Mouse (Mus musculus) intestine, embryonic 16.5 days (tissue): ENCODE data around the gene 4930558K02Rik. TPM values are rescaled to one million over a fixed set of nuclear protein-coding genes. Genes with fewer than 3 reads are reported as not detected.

Experiments
- ATAC-seq: fragments of 200-750 bp; cut with Nextera tagmentation; 2 replicates; pipeline ENCODE4 v1.8.0; 2017; ENCODE audit warnings: moderate TSS enrichment, moderate library complexity
- H3K27ac ChIP-seq: fragments of 300-500 bp; sonication (generic); 2 replicates; pipeline ENCODE4 v1.5.1; 2014; ENCODE audit warnings: mild to moderate bottlenecking, low read length
- H3K27me3 ChIP-seq: fragments of 300-500 bp; sonication (generic); replicated peaks from 2 replicates; pipeline ENCODE4 v1.6.1; 2014; ENCODE audit warnings: low read length, control low read depth, mixed read lengths; ENCODE audit not compliant: control insufficient read depth, insufficient read depth
- H3K36me3 ChIP-seq: fragments of 300-500 bp; sonication (generic); 2 replicates; pipeline ENCODE4 v1.6.1; 2014; ENCODE audit warnings: low read length, control low read depth; ENCODE audit not compliant: control insufficient read depth, insufficient read depth
- H3K4me1 ChIP-seq: fragments of 300-500 bp; sonication (generic); 2 replicates; pipeline ENCODE4 v1.6.1; 2014; ENCODE audit warnings: low read length, control low read depth, mixed read lengths; ENCODE audit not compliant: control insufficient read depth, insufficient read depth
- H3K4me2 ChIP-seq: fragments of 300-500 bp; sonication (generic); 2 replicates; pipeline ENCODE4 v1.6.1; 2014; ENCODE audit warnings: low read depth, low read length, control low read depth
- H3K4me3 ChIP-seq: fragments of 300-500 bp; sonication (generic); 2 replicates; pipeline ENCODE4 v1.5.1; 2014; ENCODE audit warnings: mild to moderate bottlenecking, low read length
- H3K9ac ChIP-seq: fragments of 300-500 bp; sonication (generic); 2 replicates; pipeline ENCODE4 v1.6.1; 2014; ENCODE audit warnings: low read depth, low read length
- H3K9me3 ChIP-seq: fragments of 300-500 bp; sonication (generic); 2 replicates; pipeline ENCODE4 v1.6.1; 2016; ENCODE audit warnings: low read length, control low read depth; ENCODE audit not compliant: control insufficient read depth
- WGBS: fragments of 180-500 bp; shearing (Covaris S2); extraction: QIAGEN DNeasy Blood & Tissue Kit; methylation state at CpG from one replicate; pipeline ENCODE4 v1.1.7; 2014; 5-methylcytosine and 5-hydroxymethylcytosine counted together
- polyA plus RNA-seq: library from polyadenylated mRNA; unstranded; fragments of >200 nt; fragmentation: Nextera tagmentation; extraction: Ambion mirVana; gene quantifications from 2 replicates; pipeline ENCODE4 v1.2.1, GENCODE M21; 2015

Gene 4930558K02Rik
- polyA plus RNA-seq, 1 experiment from 2014 or later = not detected

GRCm38 (mm10) chr1:162011523-162012245 lies 32.2 kb upstream of the 4930558K02Rik start:
- no peak overlapping the region for H3K4me2 ChIP-seq
- H3K4me1 ChIP-seq = peaks cover 15% of the 10 kb centered on the region
- no peak for ATAC-seq
- no peaks in the 10 kb centered on the region for H3K9me3 ChIP-seq
- no peak overlapping the region for H3K27ac ChIP-seq
- no peak overlapping the region for H3K4me3 ChIP-seq
- H3K27me3 ChIP-seq = no peaks in the 10 kb centered on the region
- H3K36me3 ChIP-seq = no peaks in the 10 kb centered on the region
- 78% methylated on average over 16 of the region's 16 CpGs for WGBS
- no peak overlapping the region for H3K9ac ChIP-seq

DNA sequence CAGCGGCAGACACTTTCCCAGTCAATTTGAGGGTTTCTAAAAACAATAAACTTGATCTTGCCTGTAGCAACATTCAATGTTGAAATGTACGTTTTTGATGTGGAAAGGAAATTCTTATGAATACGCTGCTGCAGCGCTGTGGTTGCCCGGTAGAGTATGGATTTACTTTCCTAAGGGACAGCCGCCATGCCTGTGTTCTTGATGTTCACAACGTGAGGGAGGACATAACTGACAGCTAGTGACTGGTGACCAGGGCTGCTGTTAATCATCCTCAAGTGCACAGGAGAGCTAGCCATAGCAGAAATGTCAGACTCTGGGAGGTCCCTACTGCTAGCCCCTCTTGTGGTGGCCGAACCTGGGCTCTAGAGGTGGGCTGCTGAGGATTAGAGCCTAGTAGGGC lies 29.6 kb upstream of the 4930558K02Rik start:
- H3K4me3 ChIP-seq = no peak overlapping the region
- H3K4me2 ChIP-seq = no peak overlapping the region
- ATAC-seq = no peak
- H3K27ac ChIP-seq = peak overlapping the region; percentile 29; the same call in 1 of the 2 replicates
- no peaks in the 10 kb centered on the region for H3K9me3 ChIP-seq
- no peak overlapping the region for H3K9ac ChIP-seq
- no peaks in the 10 kb centered on the region for H3K27me3 ChIP-seq
- WGBS = 67% methylated on average over 8 of the region's 8 CpGs
- no peaks in the 10 kb centered on the region for H3K36me3 ChIP-seq
- peaks cover 24% of the 10 kb centered on the region for H3K4me1 ChIP-seq

- no peak for ATAC-seq
- H3K4me1 ChIP-seq = peaks cover 25% of the 10 kb centered on the region
- H3K9ac ChIP-seq = no peak overlapping the region
- no peak overlapping the region for H3K4me3 ChIP-seq
- H3K4me2 ChIP-seq = no peak overlapping the region
- no peaks in the 10 kb centered on the region for H3K27me3 ChIP-seq
- H3K36me3 ChIP-seq = no peaks in the 10 kb centered on the region
- peak overlapping the region; percentile 47 for H3K27ac ChIP-seq
- H3K9me3 ChIP-seq = no peaks in the 10 kb centered on the region
- 31% methylated on average over 8 of the region's 8 CpGs for WGBS
Measured at GRCm38 (mm10) chr1:162008631-162009067, 29.2 kb upstream of the 4930558K02Rik start.

GRCm38 (mm10) chr1:162008208-162008607 lies 28.8 kb upstream of the 4930558K02Rik start:
- peak overlapping the region; percentile 47 for H3K27ac ChIP-seq
- H3K27me3 ChIP-seq = no peaks in the 10 kb centered on the region
- no peak for ATAC-seq
- H3K9me3 ChIP-seq = no peaks in the 10 kb centered on the region
- WGBS = 51% methylated on average over 4 of the region's 4 CpGs
- no peaks in the 10 kb centered on the region for H3K36me3 ChIP-seq
- H3K4me3 ChIP-seq = no peak overlapping the region
- peaks cover 22% of the 10 kb centered on the region for H3K4me1 ChIP-seq
- no peak overlapping the region for H3K9ac ChIP-seq
- H3K4me2 ChIP-seq = no peak overlapping the region

- 77% methylated on average over 9 of the region's 9 CpGs for WGBS
- Histone ChIP-seq H3K4me2 (no peak overlapping the region), H3K9ac (no peak overlapping the region), H3K9me3 (no peaks in the 10 kb centered on the region), H3K27me3 (no peaks in the 10 kb centered on the region), H3K36me3 (no peaks in the 10 kb centered on the region), H3K27ac (no peak overlapping the region), H3K4me1 (peaks cover 22% of the 10 kb centered on the region), H3K4me3 (no peak overlapping the region)
- no peak for ATAC-seq
Measured at GRCm38 (mm10) chr1:162006109-162006508, 26.7 kb upstream of the 4930558K02Rik start.

- Histone ChIP-seq H3K27ac (peak overlapping the region; percentile 84), H3K9ac (peak overlapping the region; percentile 46), H3K4me1 (peaks cover 22% of the 10 kb centered on the region), H3K36me3 (no peaks in the 10 kb centered on the region), H3K4me2 (peak overlapping the region; percentile 26), H3K4me3 (peak overlapping the region; percentile 10; the same call in 1 of the 2 replicates), H3K9me3 (no peaks in the 10 kb centered on the region), H3K27me3 (no peaks in the 10 kb centered on the region)
- 30% methylated on average over 23 of the region's 23 CpGs for WGBS
- peak; percentile 81 for ATAC-seq
Measured at GRCm38 (mm10) chr1:162004821-162005770, 25.7 kb upstream of the 4930558K02Rik start.

DNA sequence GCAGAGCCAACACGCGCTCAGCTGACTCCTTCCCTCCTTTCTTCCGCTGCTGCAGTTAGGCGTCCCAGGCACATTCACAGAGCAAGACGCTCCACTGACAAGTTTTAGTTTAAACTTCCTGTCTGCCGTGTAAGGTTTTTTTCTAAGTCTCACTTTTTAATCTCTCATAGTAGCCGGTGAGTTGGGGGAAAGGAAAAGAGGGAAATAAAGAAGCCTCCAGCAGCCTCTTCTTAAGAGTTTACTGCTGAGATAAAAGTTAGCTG lies 25.0 kb upstream of the 4930558K02Rik start:
- Histone ChIP-seq H3K4me2 (0 out of 2 replicates have a peak overlapping the region, but pooled peaks have one; percentile 26), H3K27me3 (no peaks in the 10 kb centered on the region), H3K9me3 (no peaks in the 10 kb centered on the region), H3K9ac (peak overlapping the region; percentile 38), H3K27ac (peak overlapping the region; percentile 84), H3K36me3 (no peaks in the 10 kb centered on the region), H3K4me1 (peaks cover 23% of the 10 kb centered on the region), H3K4me3 (no peak overlapping the region)
- no peak for ATAC-seq
- 27% methylated on average over 7 of the region's 7 CpGs for WGBS

GRCm38 (mm10) chr1:162003729-162004517 lies 24.5 kb upstream of the 4930558K02Rik start:
- H3K27ac ChIP-seq = peak overlapping the region; percentile 84
- peak overlapping the region; percentile 38 for H3K9ac ChIP-seq

DNA sequence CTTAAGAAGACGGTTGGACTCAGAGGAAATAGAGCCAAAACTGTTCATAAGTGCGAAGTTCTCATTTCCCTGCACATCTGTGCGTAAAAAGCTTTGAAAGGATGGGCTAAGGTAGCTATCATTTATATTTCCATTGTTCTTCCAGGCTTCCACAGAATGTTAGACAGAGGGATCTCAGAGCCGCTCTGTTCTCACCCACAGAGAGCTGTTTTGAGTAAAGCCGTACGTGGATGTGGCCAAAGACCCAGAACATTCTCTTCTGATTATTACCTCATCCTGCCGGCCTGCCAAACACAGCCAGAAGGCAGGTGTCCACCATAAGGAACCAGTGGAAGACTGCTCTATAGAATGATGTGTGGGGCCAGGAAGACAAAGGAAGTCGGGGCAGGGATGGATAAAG lies 21.9 kb upstream of the 4930558K02Rik start:
- Histone ChIP-seq H3K9me3 (no peaks in the 10 kb centered on the region), H3K36me3 (no peaks in the 10 kb centered on the region), H3K27me3 (no peaks in the 10 kb centered on the region), H3K27ac (peak overlapping the region; percentile 62), H3K4me1 (peaks cover 21% of the 10 kb centered on the region), H3K4me2 (no peak overlapping the region), H3K4me3 (no peak overlapping the region), H3K9ac (no peak overlapping the region)
- WGBS = 63% methylated on average over 8 of the region's 8 CpGs
- ATAC-seq = peak; percentile 22; the same call in 1 of the 2 replicates

More at GRCm38 (mm10) chr1:162003729-162004517, 24.5 kb upstream of the 4930558K02Rik start:
- H3K4me1 ChIP-seq = peaks cover 26% of the 10 kb centered on the region
- H3K27me3 ChIP-seq = no peaks in the 10 kb centered on the region
- no peak for ATAC-seq
- no peaks in the 10 kb centered on the region for H3K9me3 ChIP-seq
- no peak overlapping the region for H3K4me2 ChIP-seq
- no peak overlapping the region for H3K4me3 ChIP-seq
- 58% methylated on average over 14 of the region's 14 CpGs for WGBS
- H3K36me3 ChIP-seq = no peaks in the 10 kb centered on the region
